Mouse (Mus musculus) hindlimb bud, embryonic 11.5 days (tissue): Measurements from ENCODE around the gene Slc35c2.

Source experiments
- DNase-seq: peaks from one replicate; pipeline ENCODE4 v3.0.0-alpha.2; 2012; ENCODE audit warnings: low read depth, low spot score; ENCODE audit errors: extremely low spot score

Gene Slc35c2

DNA sequence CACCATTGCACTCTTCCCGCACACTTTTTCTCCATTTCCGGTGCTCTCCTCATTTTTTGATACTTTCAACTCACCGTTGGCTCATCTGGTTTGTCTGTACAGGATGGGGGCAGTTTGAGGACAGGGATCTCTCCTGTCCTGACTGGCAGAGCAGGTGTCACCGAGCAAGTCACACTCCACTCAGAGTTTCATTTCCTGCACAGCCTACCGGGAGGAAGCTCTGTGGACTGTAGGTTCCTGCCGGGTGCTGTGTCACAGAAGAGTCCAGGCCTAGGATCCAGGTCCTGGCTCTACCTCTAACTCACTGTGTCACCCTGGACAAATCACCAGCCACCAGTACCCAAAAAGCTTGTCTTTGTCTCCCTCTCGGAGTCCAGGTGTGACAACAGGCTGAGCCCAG is 45.9 kb downstream of the Slc35c2 start:
- no peak for DNase-seq

DNA sequence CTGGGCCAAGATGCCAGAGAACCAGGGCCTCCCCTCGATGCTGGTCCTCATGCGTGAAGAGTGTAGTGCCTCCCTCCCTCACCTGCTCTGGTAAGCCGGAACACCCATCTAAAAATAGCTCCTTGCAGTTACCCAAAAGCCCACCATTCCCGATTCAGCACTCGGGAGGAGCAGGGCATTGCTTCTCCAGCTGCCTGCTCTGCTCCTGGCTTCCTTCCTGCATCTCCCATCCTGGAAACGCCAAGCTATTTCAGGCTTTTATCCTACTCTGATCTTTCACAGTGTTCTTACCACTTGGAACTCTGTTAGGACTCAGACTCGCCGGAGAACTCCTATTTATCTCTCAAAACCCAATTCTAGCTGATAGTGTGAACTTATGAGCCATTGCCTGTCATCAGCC is 47.3 kb downstream of the Slc35c2 start:
- DNase-seq: no peak

DNA sequence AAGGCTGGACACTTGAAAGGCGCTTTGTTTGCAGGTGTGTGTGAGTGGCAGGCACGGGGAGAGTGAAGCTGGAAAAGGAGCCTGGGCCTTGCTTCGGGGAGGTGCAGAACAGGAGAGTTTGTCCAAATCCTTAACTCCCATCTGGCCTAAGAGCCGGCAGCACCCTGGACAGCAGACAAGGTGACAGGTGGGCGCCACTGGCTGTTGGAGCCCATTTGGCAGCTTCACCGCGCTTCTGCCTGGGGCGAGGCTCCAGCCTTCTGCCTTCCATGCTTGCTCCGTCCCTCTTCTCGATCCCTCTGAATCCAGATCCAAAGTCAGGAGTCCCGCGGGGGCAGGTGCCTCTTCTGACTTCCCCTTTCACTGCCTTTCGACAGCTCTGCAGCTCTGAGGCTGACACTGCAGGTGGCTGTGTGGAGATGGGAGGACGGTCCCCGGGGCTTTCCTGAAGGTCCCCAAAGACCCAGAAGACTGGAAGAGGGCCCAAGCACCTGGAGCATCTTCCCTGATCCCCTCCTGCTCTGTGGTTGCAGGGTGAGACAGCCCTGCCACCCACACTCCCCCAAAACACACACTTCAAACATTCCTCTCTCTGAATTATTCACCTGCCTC is 48.0 kb downstream of the Slc35c2 start:
- no peak for DNase-seq

DNA sequence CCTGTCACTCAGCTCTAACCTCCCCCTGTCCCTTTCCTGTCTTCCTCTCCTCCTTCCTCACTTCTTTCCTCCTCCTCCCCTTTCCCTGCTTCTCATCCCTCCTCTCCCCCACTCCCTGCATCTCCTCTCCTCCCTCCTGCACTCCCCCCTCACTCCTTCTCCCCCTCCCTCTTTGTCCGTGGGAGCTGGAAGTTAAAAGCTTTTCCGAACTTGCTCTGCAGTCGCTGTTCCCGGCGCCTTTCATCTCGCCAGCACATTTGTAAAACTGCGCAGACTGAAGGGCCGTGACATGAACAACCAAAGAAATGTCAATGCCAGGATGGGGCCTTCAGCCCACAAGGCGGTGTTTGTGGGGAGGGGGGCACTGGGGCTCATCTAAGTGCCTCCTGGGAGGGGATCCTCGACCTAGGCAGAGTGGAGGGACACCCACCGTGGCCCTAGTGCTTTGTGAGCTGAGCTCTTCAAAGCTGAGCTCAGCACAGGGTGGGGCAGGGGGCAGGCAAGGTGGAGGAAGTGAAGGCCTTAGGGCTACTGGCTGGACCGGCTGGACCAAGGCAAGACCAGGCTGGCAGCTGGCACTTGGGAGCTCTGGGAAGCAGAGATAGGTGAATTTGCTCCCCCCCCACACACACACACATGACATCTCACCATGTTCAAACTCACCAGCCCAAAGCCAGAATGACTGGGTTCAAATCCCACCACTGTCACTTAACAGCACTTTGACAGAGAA is 49.1 kb downstream of the Slc35c2 start:
- DNase-seq: no peak

DNA sequence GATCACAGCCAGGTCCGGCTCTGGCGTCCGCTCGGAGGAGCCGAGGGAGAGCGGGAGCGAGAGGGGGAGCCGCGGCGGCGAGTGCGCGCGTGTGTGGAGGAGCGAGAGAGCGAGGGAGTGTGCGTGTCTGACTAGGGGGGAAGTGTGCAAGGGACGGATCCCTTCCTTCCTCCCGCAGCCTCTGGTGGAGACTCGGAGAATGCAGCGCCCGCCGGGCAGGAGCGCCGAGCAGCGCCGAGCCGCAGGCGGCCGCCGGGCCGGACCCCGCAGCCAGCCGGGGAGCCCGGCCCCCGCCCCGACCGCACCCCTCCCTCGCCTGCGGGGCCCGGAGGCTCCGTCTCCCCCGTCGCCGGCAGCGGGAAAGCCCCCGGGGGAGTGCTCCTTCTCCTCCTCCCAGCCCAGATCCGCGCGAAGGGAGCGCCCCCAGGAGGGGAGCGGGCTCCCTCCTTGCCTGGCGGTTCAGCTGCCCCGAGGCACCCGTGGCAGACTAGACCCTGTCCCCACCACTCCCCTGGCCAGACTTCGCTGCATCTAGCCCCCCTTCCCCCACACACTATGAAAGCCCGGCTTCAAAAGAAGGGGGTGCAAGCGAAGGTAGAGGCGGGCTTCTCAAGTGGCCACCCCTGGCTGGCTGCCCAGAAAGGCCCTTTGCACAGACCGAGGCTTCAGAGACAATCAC is 52.9 kb downstream of the Slc35c2 start, which contains the start of gene Cdh22:
Cdh22 (minus strand) TSS at position 241 of the 679 bp plus-strand sequence.
- DNase-seq: no peak

- DNase-seq: no peak
Observed at GRCm38 (mm10) chr2:165234291-165234612, 53.4 kb downstream of the Slc35c2 start.

GRCm38 (mm10) chr2:165233491-165234290 is 54.0 kb downstream of the Slc35c2 start:
- no peak for DNase-seq

- DNase-seq: no peak
Observed at GRCm38 (mm10) chr2:165229050-165229449, 58.6 kb downstream of the Slc35c2 start.
